24 mouse cellular contexts compared by ENCODE assay signal in the genomic region with DNA sequence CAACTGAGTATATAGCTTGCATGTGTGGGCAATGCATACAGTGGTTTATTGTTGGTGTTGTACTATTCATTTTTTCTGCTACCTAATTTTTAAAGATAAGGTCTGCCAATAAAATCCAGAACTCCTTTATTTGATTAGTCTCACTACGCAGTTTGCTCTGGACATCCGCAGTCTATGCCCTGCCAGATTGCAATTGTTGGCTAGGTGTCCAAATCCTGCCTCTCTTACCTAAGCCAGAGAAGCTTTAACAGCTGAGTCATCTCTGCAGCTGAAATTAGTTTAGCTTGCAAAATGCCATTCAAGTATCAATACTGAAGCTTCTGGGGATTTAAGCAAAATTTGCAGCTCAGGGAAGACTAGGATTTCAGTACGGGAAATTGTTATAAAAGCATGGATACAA.
"Had no signal": no experiment of that assay in that cellular context is flagged by ENCODE, and none has a peak within 500 bp of the region (broad histone marks: within the 10 kb centered on the region; RNA-seq: fewer than 3 reads in every experiment).

No protein-coding gene starts in this region.

- ATAC-seq: liver, embryonic 12.5 days; midbrain, embryonic 13.5 days had no signal

- H3K4me3 ChIP-seq: limb, embryonic 10.5 days; limb, embryonic 13.5 days; liver, embryonic 12.5 days; liver, embryonic 15.5 days; lung, embryonic 15.5 days; megakaryocyte, embryonic 14.5 days; midbrain, embryonic 10.5 days; midbrain, embryonic 13.5 days; neural tube, embryonic 12.5 days; neural tube, embryonic 15.5 days had no signal

- DNase-seq: kidney, adult 9 months; kidney, postnatal 14 days; kidney, postnatal 4 days; liver; lung, adult 18-20 months; lung, postnatal 10 days; lung, postnatal 36 days; right cerebral cortex, adult 18-20 months; right cerebral cortex, postnatal 14 days; right cerebral cortex, postnatal 4 days; thymus, adult 2 months; thymus, postnatal 14 days; thymus, postnatal 4 days had no signal

- H3K4me2 ChIP-seq: limb, embryonic 13.5 days; liver, embryonic 12.5 days; liver, embryonic 15.5 days; lung, embryonic 15.5 days; midbrain, embryonic 13.5 days; neural tube, embryonic 12.5 days; neural tube, embryonic 15.5 days had no signal

- H3K9ac ChIP-seq: limb, embryonic 13.5 days; liver, embryonic 12.5 days; liver, embryonic 15.5 days; lung, embryonic 15.5 days; midbrain, embryonic 13.5 days; neural tube, embryonic 12.5 days; neural tube, embryonic 15.5 days had no signal

- H3K27ac ChIP-seq: limb, embryonic 10.5 days; limb, embryonic 13.5 days; liver, embryonic 12.5 days; liver, embryonic 15.5 days; lung, embryonic 15.5 days; midbrain, embryonic 10.5 days; midbrain, embryonic 13.5 days; neural tube, embryonic 12.5 days; neural tube, embryonic 15.5 days; stomach, postnatal 0 days had no signal

- H3K9me3 ChIP-seq: limb, embryonic 10.5 days; limb, embryonic 13.5 days; liver, embryonic 12.5 days; liver, embryonic 15.5 days; lung, embryonic 15.5 days; megakaryocyte, embryonic 14.5 days; midbrain, embryonic 10.5 days; midbrain, embryonic 13.5 days; neural tube, embryonic 12.5 days; neural tube, embryonic 15.5 days had no signal

- H3K36me3 ChIP-seq: limb, embryonic 10.5 days; limb, embryonic 13.5 days; liver, embryonic 12.5 days; liver, embryonic 15.5 days; lung, embryonic 15.5 days; midbrain, embryonic 10.5 days; midbrain, embryonic 13.5 days; neural tube, embryonic 12.5 days; neural tube, embryonic 15.5 days had no signal

- H3K4me1 ChIP-seq: limb, embryonic 10.5 days; limb, embryonic 13.5 days; liver, embryonic 12.5 days; liver, embryonic 15.5 days; lung, embryonic 15.5 days; megakaryocyte, embryonic 14.5 days; midbrain, embryonic 10.5 days; midbrain, embryonic 13.5 days; neural tube, embryonic 12.5 days; neural tube, embryonic 15.5 days had no signal

- H3K27me3 ChIP-seq: limb, embryonic 13.5 days; liver, embryonic 12.5 days; liver, embryonic 15.5 days; lung, embryonic 15.5 days; megakaryocyte, embryonic 14.5 days; midbrain, embryonic 13.5 days; neural tube, embryonic 12.5 days; neural tube, embryonic 15.5 days had no signal
